Mouse (Mus musculus) embryo, embryonic 11 days (tissue): ENCODE measurements at regions not wholly inside any gene's neighbourhood (a gene's known extent, or its start where the extent isn't known, plus 50 kb on each side); places are given as distances from the start of the nearest gene placed in this dataset.

Experiments
- DNase-seq: peaks from one replicate; pipeline ENCODE4 v3.0.0-alpha.2; 2015

- DNase-seq, result peak; percentile 17
These were observed 561.8 kb downstream of the Gm43517 start for GRCm38 (mm10) chr12:49946752-49947260.

GRCm38 (mm10) chr12:49950986-49951385 is 566.0 kb downstream of the Gm43517 start:
- no peak for DNase-seq

GRCm38 (mm10) chr12:49951821-49952220 is 566.8 kb downstream of the Gm43517 start:
- DNase-seq, result peak; percentile 69

GRCm38 (mm10) chr12:49968072-49968471 is 583.1 kb downstream of the Gm43517 start:
- no peak for DNase-seq

- no peak for DNase-seq
These were observed 584.6 kb downstream of the Gm43517 start for GRCm38 (mm10) chr12:49969546-49969945.

GRCm38 (mm10) chr12:49974591-49975323 is 589.8 kb downstream of the Gm43517 start:
- peak; percentile 42 for DNase-seq

- DNase-seq, result no peak
These were observed 590.6 kb downstream of the Gm43517 start for GRCm38 (mm10) chr12:49975553-49975952.

- DNase-seq, result peak; percentile 6
These were observed 607.6 kb downstream of the Gm43517 start for GRCm38 (mm10) chr12:49992501-49993079.

- no peak for DNase-seq
These were observed 610.0 kb downstream of the Prkd1 start for GRCm38 (mm10) chr12:50038808-50039374.

GRCm38 (mm10) chr12:50061286-50061685 is 587.6 kb downstream of the Prkd1 start:
- no peak for DNase-seq

GRCm38 (mm10) chr12:50066394-50066793 is 582.5 kb downstream of the Prkd1 start:
- no peak for DNase-seq

GRCm38 (mm10) chr12:50071797-50072196 is 577.1 kb downstream of the Prkd1 start:
- DNase-seq, result no peak

GRCm38 (mm10) chr12:50072359-50072758 is 576.5 kb downstream of the Prkd1 start:
- no peak for DNase-seq

- no peak for DNase-seq
These were observed 575.2 kb downstream of the Prkd1 start for GRCm38 (mm10) chr12:50073684-50074083.

- no peak for DNase-seq
These were observed 567.7 kb downstream of the Prkd1 start for GRCm38 (mm10) chr12:50081157-50081556.

GRCm38 (mm10) chr12:50081571-50081970 is 567.3 kb downstream of the Prkd1 start:
- DNase-seq, result no peak

- DNase-seq, result no peak
These were observed 564.4 kb downstream of the Prkd1 start for GRCm38 (mm10) chr12:50084517-50084916.

- DNase-seq, result no peak
These were observed 537.5 kb downstream of the Prkd1 start for GRCm38 (mm10) chr12:50111246-50112044.

GRCm38 (mm10) chr12:50112081-50112491 is 536.8 kb downstream of the Prkd1 start:
- DNase-seq, result no peak

- DNase-seq, result peak; percentile 38
These were observed 533.0 kb downstream of the Prkd1 start for GRCm38 (mm10) chr12:50115855-50116254.

GRCm38 (mm10) chr12:50118346-50118745 is 530.6 kb downstream of the Prkd1 start:
- DNase-seq, result no peak

GRCm38 (mm10) chr12:50122145-50122544 is 526.8 kb downstream of the Prkd1 start:
- DNase-seq, result peak; percentile 23

- no peak for DNase-seq
These were observed 525.9 kb downstream of the Prkd1 start for GRCm38 (mm10) chr12:50122971-50123370.
